Mouse (Mus musculus): Measurements from ENCODE around the gene Rbm20.

Rbm20 gene

DNA sequence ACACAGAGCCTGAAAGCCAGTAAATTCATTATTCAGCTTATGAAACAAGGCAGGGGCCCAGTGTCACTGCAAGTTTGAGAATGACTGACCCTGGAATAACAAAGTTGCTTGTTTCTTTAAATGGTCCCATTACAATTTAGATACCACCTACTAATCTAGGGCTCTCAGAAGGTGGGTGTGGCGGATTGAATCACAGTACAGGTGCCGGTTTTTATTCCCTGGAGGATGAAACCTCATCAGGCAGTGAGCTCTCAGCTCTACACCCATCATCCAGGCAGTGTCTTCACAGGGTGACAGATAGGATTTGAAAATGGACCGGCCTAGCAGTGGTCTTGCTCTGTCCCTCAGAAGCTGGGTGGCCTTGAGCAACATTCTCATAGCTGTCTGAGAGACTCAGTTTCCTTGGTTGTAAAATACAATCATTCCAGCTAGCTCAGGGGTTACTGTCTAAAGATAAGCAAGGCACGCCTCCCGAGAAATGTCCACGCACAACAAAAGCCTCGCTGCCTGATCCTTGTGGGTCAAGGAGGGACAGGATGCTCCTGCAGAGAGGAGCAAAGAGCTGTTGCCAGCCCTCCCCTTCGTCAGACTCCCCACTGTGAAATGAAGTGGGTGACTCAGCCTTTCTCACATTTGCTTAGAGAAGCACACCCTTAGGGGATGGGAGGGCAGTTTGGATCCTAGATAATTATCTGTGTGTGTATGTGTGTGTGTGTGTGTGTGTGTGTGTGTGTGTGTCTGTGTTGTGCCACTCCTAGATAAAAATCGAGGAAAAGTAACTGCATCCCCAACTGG lies 2.8 kb upstream of the Rbm20 start:
- DNase-seq = no peak

DNA sequence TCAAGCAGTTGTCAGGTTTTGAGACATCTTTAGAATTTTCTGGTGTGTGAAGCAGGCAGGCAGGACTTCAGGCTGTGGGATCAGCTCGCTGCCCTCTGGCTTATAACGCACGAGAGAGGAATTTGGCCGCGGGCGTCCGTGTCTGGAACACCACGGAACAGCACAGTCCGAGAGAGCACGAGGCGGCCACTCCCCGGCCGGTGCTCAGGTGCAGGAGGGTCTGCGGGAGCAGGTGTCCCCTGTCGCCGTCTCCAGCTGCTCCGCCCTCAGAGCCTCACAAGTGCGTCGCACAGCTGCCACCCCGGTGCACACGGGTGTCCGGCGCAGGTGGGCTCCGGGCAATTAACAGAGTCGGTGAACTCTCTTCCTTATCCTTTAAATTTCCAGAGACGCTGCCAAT lies 878 bp upstream of the Rbm20 start:
- peak in 1 of 2 experiments; percentile 33 for DNase-seq

DNA sequence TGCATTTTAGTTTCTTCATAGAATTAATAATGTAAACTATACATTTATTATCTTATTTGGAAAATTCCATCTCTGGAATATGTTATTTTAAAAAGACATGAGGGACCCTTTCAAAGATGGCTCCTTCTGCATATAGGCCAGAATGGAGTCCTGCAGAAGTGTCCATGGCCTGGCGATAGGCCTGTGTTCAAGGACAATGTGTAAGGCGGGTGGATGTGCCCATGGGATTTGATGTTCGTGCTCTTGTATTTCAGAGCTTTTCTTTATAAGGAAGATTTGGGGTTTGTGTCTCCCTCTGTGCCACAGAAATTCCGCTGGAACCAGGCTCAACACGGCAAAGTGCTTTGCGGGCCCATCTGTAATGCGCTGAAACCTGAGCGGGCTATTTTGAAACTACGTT lies 2.1 kb downstream of the Rbm20 start:
- no peak for DNase-seq

DNA sequence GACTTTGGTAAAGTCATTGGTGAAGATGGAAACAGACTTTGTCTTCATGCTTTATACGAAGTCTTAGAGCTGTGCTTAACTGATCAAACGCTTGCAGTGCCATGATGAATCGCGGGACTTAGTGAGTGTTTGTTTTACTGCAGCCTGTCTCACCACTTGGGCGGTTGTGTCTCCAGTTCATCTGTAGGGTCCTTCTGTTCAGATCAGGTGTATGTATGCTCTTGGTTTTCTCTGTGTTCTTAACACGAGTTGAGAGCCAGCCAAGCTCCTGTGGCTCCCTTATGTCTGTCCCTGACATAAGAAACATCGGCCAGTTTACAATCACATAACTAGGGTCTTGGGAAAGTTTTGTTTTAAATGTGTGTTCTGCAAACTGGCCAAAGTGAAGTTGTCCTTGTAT lies 2.9 kb downstream of the Rbm20 start:
- no peak for DNase-seq

DNA sequence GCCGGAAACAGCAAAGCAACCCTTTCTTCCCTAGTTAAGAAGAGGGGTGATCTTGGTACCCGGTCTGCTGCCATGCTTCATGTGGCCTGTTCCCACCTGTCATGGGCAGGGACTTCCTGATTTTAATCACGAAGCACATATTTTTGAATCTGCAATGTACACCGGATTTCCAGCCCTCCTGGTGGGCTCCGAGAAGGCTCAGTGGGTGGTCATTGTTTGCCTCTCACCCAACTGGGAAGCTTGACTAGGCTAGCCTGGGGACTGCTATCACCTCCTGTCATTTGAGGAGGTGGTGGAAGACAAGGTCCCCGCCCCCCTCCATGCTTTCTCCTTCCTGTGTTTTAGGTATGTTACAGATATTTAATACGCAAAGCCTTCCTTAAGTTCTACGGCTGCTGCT lies 5.3 kb downstream of the Rbm20 start:
- no peak for DNase-seq

DNA sequence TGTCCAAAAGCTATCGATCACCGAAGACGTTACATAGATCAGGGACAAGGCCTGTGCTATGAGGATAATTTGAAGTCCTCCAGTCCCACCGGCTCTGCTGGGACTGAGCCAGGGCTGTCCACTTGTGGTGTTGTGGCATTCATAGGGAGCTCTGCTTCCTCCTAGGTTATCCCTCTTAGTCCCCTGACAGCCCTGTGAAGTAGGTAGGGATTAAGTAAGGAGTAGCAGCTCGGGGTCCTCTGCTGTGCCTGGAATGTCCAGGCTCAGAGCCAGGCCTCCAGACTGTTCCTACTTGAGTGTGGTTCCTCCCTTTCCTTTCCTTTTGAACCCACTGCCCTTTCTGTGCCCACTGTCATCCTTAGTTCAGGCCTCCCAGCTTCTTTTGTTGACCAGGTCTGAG lies 10.5 kb downstream of the Rbm20 start:
- no peak for DNase-seq

DNA sequence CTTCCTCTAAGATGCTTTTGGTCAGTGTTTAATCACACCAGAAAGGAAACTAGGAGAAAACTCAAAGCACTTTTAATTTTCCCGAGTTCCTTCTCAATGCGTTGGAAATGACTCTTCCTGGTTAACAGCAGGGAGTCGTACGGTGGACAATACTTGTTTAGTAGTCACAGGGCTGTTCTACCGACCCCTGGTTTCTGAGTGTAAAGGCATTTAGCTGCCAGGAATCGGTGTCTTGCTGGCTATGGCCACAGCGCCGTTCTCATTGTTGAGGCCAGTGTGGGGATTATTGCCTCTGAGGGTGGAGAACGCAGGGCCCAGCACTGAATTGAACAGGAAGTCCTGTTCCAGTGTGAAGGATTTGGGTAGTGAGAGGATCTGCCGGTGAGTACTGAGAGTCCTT lies 13.7 kb downstream of the Rbm20 start:
- DNase-seq = no peak

DNA sequence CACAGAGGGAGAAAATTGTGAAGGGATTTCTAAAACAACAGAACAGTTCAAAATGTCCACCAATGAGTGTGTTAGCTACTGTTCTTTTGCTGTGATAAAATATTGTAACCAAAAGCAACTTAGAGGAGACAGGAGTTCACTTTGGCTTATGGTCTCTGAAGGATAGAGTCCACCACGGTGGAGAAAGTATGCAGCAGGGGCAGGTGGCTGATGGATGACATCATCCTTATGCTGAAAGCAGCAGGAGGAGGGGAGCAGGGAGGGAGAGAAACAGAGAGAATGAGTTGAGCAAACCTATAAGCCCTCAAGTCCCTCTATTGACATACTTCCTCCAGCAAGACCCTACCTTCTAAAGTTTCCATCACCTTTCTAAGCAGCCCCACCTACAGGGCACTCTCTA lies 16.9 kb downstream of the Rbm20 start:
- DNase-seq = no peak

DNA sequence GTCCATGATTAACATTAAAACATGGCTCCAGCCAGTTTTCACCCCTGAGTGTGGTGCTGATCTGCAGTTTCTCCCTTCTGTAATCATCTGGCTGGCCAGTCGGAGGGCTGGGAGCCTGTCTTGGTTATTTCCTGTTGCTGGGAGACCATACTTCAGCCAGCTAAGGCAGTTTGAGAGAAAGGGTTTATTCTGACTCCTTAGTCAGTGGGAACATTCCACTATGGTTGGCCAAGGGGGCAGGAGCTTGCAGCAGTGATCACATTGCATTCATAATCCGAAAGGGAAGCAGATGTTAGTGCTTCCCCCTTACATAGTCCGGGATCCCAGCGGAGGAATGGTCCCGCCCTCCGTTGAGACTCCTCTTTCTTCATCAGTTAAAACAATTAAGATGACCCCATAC lies 19.0 kb downstream of the Rbm20 start:
- no peak for DNase-seq

DNA sequence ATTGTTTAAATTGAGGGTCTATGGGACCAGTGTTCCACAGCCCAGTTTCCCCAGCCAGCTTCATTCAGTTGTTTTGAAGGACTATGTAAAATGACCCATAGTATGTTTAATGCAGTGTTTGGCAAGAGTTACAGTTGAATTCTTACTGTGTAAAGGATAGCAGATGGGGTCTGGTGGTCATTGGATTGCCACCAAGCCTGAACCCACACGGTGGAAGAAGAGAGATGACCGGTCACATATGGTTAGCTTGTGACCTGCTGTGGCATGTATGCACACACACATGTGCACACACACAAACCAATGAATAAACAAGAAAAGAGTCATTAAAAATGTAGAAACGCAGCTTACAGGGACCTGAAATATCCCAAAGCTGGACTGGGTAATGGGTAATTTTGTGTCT lies 19.5 kb downstream of the Rbm20 start:
- DNase-seq = no peak

DNA sequence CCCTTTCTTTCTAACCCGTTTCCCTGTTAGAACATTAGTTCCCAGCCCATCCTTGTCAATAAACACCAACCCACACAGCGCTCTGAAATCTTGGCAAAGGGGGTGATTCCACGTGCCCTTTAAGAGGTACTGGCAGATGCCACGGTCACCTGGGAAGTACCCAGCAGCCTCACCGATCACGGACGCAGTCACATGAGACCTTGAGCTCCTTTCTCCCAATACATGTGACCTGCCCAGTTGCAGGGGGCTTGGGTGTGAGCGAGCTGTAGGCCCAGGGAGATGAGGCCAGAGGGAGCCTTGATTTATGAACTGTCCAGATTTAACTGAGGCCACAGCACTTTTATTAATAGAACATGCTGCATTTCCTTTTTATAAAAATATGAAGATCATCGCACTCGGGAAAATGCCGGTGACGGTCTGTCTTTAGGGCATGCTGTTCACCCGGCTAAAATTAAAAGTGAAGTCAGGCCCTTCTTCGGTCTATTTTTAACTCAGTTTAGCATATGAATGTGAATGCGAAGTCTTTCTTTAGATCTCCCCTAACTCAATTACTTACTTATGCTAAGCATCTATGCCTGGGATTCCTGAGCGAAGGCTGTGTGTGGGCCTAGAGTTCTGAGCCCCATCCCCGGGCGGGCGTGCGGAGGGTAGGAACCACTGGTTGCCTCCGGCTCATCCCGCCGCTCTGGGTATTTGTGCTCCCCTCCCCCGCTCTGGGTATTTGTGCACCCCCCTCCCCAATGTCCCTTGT lies 20.4 kb downstream of the Rbm20 start:
- DNase-seq = peak in 1 of 2 experiments; percentile 23

DNA sequence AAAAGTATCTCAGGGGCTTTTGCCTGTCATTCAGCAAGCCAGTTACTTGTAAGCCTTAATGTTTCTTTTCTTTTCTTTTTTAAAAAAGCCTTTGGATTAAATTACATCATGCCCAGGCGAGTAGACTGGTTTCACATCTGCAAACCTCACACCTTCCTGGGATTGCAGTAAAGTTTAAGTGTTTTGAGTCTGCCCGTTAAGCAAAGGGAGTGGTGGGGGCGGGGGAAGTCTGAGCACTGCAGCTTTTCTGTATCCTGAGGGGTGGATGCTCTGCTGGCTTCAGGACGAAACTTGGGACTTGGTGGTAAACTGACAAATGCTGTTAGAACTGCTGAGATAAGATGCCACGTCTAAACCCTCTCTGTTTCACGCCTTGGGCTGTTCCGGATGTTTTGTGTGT lies 22.6 kb downstream of the Rbm20 start:
- no peak for DNase-seq

DNA sequence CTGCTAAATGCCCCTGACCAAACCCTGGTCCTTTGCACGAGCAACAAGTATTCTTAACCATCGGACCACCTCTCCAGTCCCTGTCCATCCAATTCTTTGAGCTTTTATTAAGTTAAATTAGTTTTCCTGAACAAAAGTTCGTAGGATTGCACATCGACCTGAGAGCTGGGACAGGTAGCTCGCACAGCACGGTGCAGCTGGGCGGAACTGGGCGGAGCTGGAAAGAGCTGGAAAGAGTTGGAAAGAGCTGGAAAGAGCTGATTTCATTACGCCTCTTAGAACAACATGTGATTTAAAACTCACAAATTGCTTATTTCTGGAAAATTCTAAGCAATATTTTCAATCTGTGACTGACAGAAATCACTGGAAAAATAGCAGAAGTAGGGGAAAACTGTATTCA lies 24.3 kb downstream of the Rbm20 start:
- DNase-seq = no peak

DNA sequence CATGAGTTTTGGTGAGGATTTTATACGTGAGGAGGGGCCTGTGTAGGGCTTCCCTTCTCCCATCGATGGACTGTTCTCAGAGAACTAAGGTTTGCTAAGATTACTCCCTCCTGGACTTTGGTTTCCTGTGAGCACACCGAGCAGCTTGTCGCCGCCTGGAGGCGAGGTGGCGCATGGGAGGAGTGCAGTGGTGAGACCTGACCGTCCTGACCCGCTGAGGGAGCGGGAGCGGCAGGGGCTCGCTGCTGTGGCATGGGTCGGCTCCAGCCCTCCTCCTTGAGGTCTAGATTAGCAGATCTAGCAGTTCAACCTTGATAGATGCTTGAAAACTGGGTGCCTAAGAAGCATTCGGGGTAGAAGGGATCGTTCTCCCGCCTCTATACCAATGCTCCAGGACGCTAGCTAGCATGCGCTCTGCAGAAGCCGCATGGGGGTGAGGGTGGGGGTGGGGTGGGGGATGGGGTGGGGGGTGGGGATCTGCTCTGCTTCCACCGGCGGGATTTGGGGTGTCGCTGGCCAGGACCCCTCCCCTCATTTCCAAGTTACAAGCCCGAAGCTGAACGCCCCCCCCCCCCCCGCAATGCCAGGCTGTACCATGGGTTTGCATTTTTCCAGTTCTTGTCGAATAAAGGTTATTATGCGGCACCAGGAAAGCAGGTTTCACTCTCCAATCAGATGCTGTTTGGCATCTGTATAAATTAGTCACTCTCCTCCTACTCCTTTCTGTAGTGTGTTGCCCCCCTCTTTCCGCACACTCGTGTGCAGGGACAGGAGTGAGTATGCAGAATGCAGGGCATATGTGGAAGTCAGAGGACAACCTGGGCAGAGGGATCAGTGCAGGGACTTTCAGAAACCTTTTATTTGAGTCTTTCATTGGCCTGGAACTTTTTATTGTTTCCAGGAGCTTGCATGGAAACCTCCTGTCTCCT lies 28.1 kb downstream of the Rbm20 start:
- peak; percentile 80 to 86 for DNase-seq

DNA sequence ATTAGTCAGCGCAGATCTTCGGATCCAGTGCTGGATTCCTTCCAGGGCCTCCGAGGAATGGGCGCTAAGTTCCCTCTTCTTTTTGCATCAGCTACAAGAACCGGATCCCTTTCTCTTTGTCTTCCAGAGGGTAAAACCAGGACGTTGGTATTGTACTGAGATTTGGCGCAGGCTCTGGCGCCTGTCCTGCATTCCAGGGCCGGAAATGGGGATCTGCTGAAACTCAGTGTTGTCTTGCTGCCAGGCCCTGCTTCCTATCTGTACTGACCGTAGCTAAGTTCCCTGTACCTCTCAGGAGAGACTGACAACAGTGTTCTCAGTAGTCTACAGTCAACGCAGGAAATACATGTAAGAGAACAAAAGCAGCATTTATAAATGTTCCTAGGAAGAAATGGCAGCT lies 31.3 kb downstream of the Rbm20 start:
- DNase-seq = peak in 1 of 2 experiments; percentile 30

DNA sequence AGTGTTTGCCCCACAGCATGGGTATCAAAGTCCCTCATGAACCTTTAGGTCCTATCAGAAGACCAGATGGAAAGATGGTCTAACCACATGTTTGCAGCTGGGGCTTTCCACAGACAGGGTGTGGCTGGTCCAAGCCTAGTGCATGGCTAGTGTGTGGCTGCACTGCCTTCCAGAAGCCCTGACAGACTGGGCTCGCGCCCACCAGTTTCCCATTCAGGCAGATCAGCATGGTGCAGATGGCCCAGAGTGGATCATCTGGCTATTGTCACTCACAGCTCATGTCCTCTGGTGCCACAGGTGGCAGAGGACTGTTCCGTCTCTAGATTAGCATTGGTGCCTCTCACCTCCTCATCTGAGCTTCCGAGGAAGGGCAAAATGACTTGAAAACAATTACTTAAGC lies 33.8 kb downstream of the Rbm20 start:
- no peak for DNase-seq

DNA sequence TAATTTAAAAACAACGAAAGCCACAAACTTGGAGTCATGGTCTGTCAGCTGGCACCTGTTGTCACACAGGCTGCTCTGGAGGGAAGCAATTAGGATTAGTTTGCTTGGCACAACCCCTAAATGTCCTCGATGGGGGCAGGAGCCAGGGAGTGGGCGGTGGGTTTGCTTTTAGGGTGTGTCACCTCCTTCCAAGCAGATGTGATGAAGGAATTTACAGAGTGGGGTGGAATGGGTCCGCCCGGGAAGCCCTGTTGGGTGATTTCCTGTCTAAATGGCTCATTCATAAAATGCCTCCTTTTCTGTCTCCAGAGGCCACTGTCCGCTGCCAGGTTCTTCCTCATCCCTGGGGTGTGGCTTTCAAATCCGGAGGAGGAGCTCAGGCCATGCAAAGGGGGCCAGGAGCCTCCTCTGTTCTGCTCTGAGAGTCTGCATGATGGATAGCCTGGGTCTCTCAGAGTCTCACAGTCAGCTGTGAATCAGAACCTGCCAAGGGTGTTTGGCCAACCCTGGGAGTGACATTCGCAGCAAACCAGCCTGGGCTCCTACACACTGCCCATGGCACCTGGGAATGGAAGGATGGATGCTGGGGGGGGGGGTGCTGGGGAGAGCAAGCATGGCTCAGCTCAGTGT lies 34.3 kb downstream of the Rbm20 start:
- no peak for DNase-seq

DNA sequence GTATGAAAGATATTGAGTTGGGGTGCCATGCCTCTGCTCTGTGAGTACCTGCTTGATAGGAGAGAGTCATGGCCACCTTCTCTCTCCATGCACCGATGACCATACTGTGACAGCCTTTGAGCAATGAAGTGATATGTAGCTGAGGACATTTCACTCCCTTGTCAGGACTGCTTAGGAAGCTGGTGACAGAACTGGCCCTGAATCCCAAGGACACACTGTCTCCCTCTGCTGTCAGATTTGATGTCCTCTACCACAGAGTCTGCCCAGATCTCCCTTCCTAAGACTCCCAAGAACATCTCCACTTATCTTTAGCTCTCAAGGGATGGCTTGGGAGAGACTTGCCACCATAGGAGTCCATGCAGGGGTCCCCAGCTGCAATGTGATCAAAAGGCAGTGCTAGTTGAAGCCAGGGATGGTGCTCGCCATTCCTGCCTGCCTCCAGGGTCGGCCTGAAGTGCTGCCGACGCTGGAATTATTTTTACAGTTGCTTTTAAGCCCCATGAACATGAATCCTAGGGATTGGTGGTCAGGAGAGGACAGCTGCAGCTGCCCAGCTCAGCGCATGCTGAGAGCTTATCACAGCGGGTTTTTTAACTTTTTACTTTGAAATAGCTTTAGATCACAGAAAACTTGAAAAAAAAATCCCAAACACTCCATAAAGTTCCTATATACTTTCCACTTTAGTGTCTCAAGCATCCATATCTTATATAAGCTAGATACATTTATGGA lies 35.4 kb downstream of the Rbm20 start:
- DNase-seq = no peak

DNA sequence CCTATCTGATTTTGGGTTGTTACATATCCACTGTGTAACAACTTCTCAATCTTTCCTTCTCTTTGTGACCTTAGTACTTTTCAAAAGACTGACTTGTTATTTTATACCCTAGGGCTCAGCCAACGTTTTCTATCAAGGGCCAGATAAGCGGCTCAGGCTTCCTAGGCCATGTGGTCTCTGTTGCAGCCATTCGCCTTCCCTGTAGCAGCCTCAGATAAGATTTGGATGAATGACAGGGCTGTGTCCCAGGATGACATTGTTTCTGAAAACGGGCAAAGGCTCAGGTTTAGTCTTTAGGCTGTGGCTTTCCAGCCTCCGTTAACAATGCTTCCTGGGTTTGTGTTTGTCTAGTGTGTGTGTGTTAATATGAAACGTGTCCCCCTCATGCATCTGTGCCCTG lies 36.3 kb downstream of the Rbm20 start:
- DNase-seq = no peak

DNA sequence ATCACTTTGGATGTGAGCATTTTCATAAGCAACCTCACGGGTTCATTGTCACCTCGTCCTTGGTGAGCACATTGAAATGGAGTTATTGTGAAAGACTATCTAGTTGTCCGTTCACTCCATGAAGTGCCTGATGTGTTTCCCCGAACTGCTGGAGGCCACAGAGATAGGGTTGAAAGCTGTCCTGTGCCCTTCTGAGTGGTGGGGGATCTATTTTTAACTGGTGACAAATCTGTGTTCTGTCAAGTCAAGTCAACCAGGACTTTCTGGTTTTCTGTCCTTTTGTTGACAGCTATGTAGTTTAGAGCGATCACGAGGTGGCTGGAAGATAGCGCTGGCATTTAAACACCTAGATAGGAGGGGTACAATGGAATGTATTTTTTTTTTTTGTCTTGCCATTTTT lies 39.4 kb downstream of the Rbm20 start:
- no peak for DNase-seq

DNA sequence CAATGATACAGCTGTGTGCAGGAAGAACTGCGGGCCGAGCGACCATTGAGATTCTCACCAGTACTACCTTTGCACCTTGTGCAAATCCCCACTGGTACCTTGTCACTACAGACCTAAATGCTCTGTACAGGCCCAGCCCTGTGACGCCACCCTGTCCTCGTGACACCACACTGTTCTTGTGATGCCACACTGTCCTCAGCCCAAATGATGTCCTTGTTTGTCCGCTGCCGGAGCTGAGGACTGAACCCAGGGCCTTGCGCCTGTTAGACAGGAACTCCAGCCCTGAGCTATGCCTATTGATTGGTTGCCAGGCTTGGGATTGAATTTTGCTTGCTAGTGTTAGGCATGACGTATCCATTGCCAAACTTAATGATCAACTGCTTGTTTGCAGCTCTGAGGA lies 40.3 kb downstream of the Rbm20 start:
- no peak for DNase-seq

DNA sequence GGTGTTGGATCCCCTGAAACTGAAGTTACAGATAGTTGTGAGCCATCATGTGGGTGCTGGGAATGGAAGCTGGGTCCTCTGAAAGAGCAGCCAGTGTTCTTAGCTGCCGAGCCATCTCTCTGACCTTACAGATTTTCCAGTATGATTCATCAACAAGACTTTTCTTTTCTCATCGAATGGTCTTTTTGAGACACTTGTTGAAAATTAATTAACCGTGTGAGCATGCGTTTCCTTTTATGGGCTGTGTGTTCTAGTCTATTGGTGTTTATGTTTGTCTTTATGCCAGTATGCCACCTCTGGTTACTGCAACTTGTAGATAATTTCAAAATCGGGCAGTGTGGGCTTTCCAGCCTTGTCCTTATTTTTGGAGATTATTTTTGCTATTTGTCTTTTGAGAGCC lies 45.1 kb downstream of the Rbm20 start:
- no peak for DNase-seq

Data from kidney, postnatal 4 days (tissue).